Mouse (Mus musculus) lung, embryonic 14.5 days (tissue): ENCODE data around the gene Psmb5. TPM values are rescaled to one million over a fixed set of nuclear protein-coding genes. Genes with fewer than 3 reads are reported as not detected.

Experiments used
- ATAC-seq: fragments of 200-750 bp; cut with Nextera tagmentation; 2 replicates; pipeline ENCODE4 v1.8.0; 2017; ENCODE audit warnings: mild to moderate bottlenecking, moderate TSS enrichment, moderate library complexity; ENCODE audit not compliant: insufficient read depth
- DNase-seq: peaks from one replicate; pipeline ENCODE4 v3.0.0-alpha.2; 2015
- H3K27ac ChIP-seq: fragments of 300-500 bp; sonication (generic); 2 replicates; pipeline ENCODE4 v1.5.1; 2014; ENCODE audit warnings: low read depth, mild to moderate bottlenecking, moderate library complexity
- H3K27me3 ChIP-seq: fragments of 300-500 bp; sonication (generic); 2 replicates; pipeline ENCODE4 v1.6.1; 2014; ENCODE audit warnings: low read length, control low read depth; ENCODE audit not compliant: insufficient read depth
- H3K36me3 ChIP-seq: fragments of 300-500 bp; sonication (generic); 2 replicates; pipeline ENCODE4 v1.6.1; 2014; ENCODE audit warnings: control low read depth; ENCODE audit not compliant: insufficient read depth
- H3K4me1 ChIP-seq: fragments of 300-500 bp; sonication (generic); 2 replicates; pipeline ENCODE4 v1.6.1; 2014; ENCODE audit warnings: antibody characterized with exemption, control low read depth; ENCODE audit not compliant: insufficient read depth
- H3K4me2 ChIP-seq: fragments of 300-500 bp; sonication (generic); 2 replicates; pipeline ENCODE4 v1.6.1; 2014; ENCODE audit warnings: mild to moderate bottlenecking
- H3K4me3 ChIP-seq: fragments of 300-500 bp; sonication (generic); 2 replicates; pipeline ENCODE4 v1.5.1; 2014; ENCODE audit warnings: low read depth, low read length
- H3K9ac ChIP-seq: fragments of 300-500 bp; sonication (generic); 2 replicates; pipeline ENCODE4 v1.6.1; 2014
- H3K9me3 ChIP-seq: fragments of 300-500 bp; sonication (generic); 2 replicates; pipeline ENCODE4 v1.6.1; 2016; ENCODE audit warnings: low read depth, low read length, control low read depth
- CTCF ChIP-seq: IDR thresholded peaks from 2 replicates; pipeline ENCODE4 v1.5.1; 2016; ENCODE audit warnings: antibody characterized with exemption, low read depth
- WGBS: fragments of 180-500 bp; shearing (Covaris S2); extraction: QIAGEN DNeasy Blood & Tissue Kit; methylation state at CpG from one replicate; pipeline ENCODE4 v1.1.7; 2014; 5-methylcytosine and 5-hydroxymethylcytosine counted together
- microRNA counts: library from miRNA; unstranded; fragments of <30 nt; microRNA quantifications from one replicate; lab custom pipeline; 2016
- microRNA-seq: library from miRNA; unstranded; fragments of <30 nt; microRNA quantifications from one replicate; pipeline ENCODE4, GENCODE M21; 2016; ENCODE audit warnings: borderline number of aligned reads
- polyA plus RNA-seq: library from polyadenylated mRNA; unstranded; fragments of >200 nt; fragmentation: Nextera tagmentation; extraction: Ambion mirVana; gene quantifications from 2 replicates; pipeline ENCODE4 v1.2.1, GENCODE M21; 2014

Psmb5 gene
- polyA plus RNA-seq, 1 experiment from 2014 or later, result 393 TPM

DNA sequence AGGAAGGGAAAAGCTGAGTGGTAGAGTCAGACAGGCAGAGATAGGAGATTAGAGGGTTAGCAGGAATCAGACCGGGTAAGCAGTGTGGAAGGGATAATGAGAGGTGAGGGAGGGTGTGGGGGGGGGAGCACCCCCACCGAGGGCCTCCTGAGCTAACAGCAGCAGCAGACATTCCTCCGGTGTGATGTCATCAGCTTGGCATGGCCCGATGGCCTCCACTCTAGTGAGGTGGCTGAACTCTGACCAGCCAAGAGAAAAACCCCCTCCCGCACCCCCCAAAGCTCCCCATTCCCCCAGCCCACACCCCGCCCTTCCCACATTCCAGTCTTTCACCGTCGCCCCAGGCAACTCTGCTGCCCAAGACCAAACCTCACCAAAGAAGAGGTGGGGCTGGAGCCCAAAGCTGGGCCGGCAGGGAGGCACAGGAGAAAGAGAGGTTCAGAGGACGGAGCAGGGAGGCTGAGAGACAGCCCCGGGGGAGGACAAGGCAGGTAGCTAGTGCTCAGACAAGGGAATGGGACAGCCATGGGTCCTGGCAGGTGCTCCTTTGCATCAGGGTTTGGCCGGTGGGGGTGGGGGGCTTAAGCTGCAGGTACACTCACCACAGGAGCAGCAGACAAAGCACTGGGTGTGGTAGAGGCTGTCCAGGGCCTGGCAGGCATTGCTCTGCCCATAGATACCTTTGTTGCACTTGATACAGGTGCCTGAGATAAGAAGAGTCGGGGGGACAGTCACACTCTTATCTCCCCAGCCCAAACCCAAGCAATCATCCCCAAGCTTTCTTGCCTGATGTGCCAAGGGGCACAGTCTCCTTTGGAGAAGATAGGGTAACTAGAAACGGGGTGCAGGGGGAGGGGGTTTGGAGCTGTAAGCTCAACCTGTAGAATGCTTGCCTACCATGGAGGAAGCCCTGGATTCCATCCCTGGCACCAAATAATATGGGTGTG, 44.8 kb downstream of the Psmb5 start:
- Histone ChIP-seq H3K27me3 (no peaks in the 10 kb centered on the region), H3K4me1 (peaks cover 15% of the 10 kb centered on the region), H3K4me2 (peak overlapping the region; percentile 76), H3K4me3 (peak overlapping the region; percentile 92), H3K36me3 (peaks cover 59% of the 10 kb centered on the region), H3K9ac (peak overlapping the region; percentile 95), H3K9me3 (no peaks in the 10 kb centered on the region), H3K27ac (peak overlapping the region; percentile 82)
- ATAC-seq (peak; percentile 23), DNase-seq (peak; percentile 83)
- 16% methylated on average over 14 of the region's 14 CpGs for WGBS
- no peak for TF ChIP-seq CTCF

- no peaks in the 10 kb centered on the region for H3K27me3 ChIP-seq
- ATAC-seq, result no peak
- H3K27ac ChIP-seq, result peak overlapping the region; percentile 71; the same call in 1 of the 2 replicates
- H3K36me3 ChIP-seq, result peaks cover 68% of the 10 kb centered on the region
- 58% methylated on average over 4 of the region's 4 CpGs for WGBS
- peaks cover 15% of the 10 kb centered on the region for H3K4me1 ChIP-seq
- H3K4me2 ChIP-seq, result peak overlapping the region; percentile 76
- H3K9ac ChIP-seq, result no peak overlapping the region
- no peak for DNase-seq
- H3K9me3 ChIP-seq, result no peaks in the 10 kb centered on the region
- 0 out of 2 replicates have a peak overlapping the region, but pooled peaks have one; percentile 92 for H3K4me3 ChIP-seq
- TF ChIP-seq CTCF, result no peak
Measured at GRCm38 (mm10) chr14:54572122-54572521, 45.7 kb downstream of the Psmb5 start.

- peaks cover 15% of the 10 kb centered on the region for H3K4me1 ChIP-seq
Measured at GRCm38 (mm10) chr14:54569451-54570392, 48.1 kb downstream of the Psmb5 start.

GRCm38 (mm10) chr14:54568694-54569414, 49.0 kb downstream of the Psmb5 start:
- ATAC-seq, result peak; percentile 6; the same call in 1 of the 2 replicates
- peak; percentile 88 for TF ChIP-seq CTCF

More at GRCm38 (mm10) chr14:54569451-54570392, 48.1 kb downstream of the Psmb5 start:
- no peaks in the 10 kb centered on the region for H3K27me3 ChIP-seq
- H3K36me3 ChIP-seq, result peaks cover 79% of the 10 kb centered on the region
- DNase-seq (no peak), ATAC-seq (no peak)
- WGBS, result 58% methylated on average over 17 of the region's 17 CpGs
- H3K9ac ChIP-seq, result no peak overlapping the region
- TF ChIP-seq CTCF, result no peak
- peak overlapping the region; percentile 21; the same call in 1 of the 2 replicates for H3K27ac ChIP-seq
- no peak overlapping the region for H3K4me2 ChIP-seq
- H3K4me3 ChIP-seq, result no peak overlapping the region
- H3K9me3 ChIP-seq, result no peaks in the 10 kb centered on the region

More at GRCm38 (mm10) chr14:54568694-54569414, 49.0 kb downstream of the Psmb5 start:
- Histone ChIP-seq H3K4me3 (no peak overlapping the region), H3K36me3 (peaks cover 72% of the 10 kb centered on the region), H3K9ac (no peak overlapping the region), H3K27ac (peak overlapping the region; percentile 21; the same call in 1 of the 2 replicates), H3K4me2 (no peak overlapping the region), H3K27me3 (no peaks in the 10 kb centered on the region), H3K4me1 (peaks cover 11% of the 10 kb centered on the region), H3K9me3 (no peaks in the 10 kb centered on the region)
- 73% methylated on average over 15 of the region's 15 CpGs for WGBS
- peak; percentile 91 for DNase-seq

MicroRNA genes within 50 kb of the gene (microRNA counts, 519-probe panel; counts per million panel counts)
- 30.5 counts per million for microRNA mmu-miR-686 (lab: Ali Mortazavi, UCI)

Small RNA genes lying within 50 kb of the gene (microRNA-seq; reads per million reads assigned to microRNA genes)
- not detected for gene Mir686
- gene Mir6948, result not detected

Other genes with a start within 250 kb of the Psmb5 start
- 7.4 and 7.6 TPM in 2 replicates for gene Slc7a7, start 200.2 kb downstream of the Psmb5 start, polyA plus RNA-seq
- 274 and 280 TPM in 2 replicates for gene Mrpl52, start 191.1 kb downstream of the Psmb5 start, polyA plus RNA-seq
- 182 and 187 TPM in 2 replicates for gene Mmp14, start 186.4 kb downstream of the Psmb5 start, polyA plus RNA-seq
- 46.1 and 46.2 TPM in 2 replicates for gene Lrp10, start 153.9 kb downstream of the Psmb5 start, polyA plus RNA-seq
- 8.1 and 8.3 TPM in 2 replicates for gene Rem2, start 141.9 kb downstream of the Psmb5 start, polyA plus RNA-seq
- gene Prmt5, start 100.5 kb downstream of the Psmb5 start, polyA plus RNA-seq, result 88.2 and 96.5 TPM in 2 replicates
- 53.0 and 60.3 TPM in 2 replicates for gene Haus4, start 63.4 kb downstream of the Psmb5 start, polyA plus RNA-seq
- 37.8 and 43.6 TPM in 2 replicates for gene Ajuba, start 40.5 kb downstream of the Psmb5 start, polyA plus RNA-seq
- 8.3 and 9.4 TPM in 2 replicates for gene 4931414P19Rik, start 12.0 kb downstream of the Psmb5 start, polyA plus RNA-seq
- not detected in 2 replicates for gene Psmb11, start 3.4 kb upstream of the Psmb5 start, polyA plus RNA-seq
- gene Gm17606, start 22.9 kb upstream of the Psmb5 start, polyA plus RNA-seq, result not detected in 2 replicates
- gene Cdh24, start 23.3 kb upstream of the Psmb5 start, polyA plus RNA-seq, result 5.2 and 5.4 TPM in 2 replicates
- 77.4 and 83.2 TPM in 2 replicates for gene 1700123O20Rik, start 68.2 kb upstream of the Psmb5 start, polyA plus RNA-seq
- gene Acin1, start 68.9 kb upstream of the Psmb5 start, polyA plus RNA-seq, result 120 and 122 TPM in 2 replicates
- 0.12 and 0.15 TPM in 2 replicates for gene Gm29776, start 80.8 kb upstream of the Psmb5 start, polyA plus RNA-seq
- not detected in 2 replicates for gene Cebpe, start 94.2 kb upstream of the Psmb5 start, polyA plus RNA-seq
- gene Slc7a8, start 163.9 kb upstream of the Psmb5 start, polyA plus RNA-seq, result 2.7 and 3.0 TPM in 2 replicates
- not detected in 2 replicates for gene Rnf212b, start 196.1 kb upstream of the Psmb5 start, polyA plus RNA-seq